Mouse (Mus musculus) stomach, postnatal 0 days (tissue): Measurements from ENCODE around the gene Hist1h3f.

Experiments used
- CTCF ChIP-seq: IDR thresholded peaks from 2 replicates; pipeline ENCODE4 v1.5.1; 2016; ENCODE audit warnings: antibody characterized with exemption, low read depth, mild to moderate bottlenecking, moderate library complexity
- EP300 ChIP-seq: optimal IDR thresholded peaks from 2 replicates; pipeline ENCODE3; 2016; ENCODE audit warnings: antibody characterized with exemption

- TF ChIP-seq CTCF (0 out of 2 replicates have a peak, but pooled peaks have one; percentile 0), EP300 (no peak)
Measured at GRCm38 (mm10) chr13:23571022-23571503, 27.2 kb downstream of the Hist1h3f start, which contains the start of the genes Hist1h2ae and Hist1h2bg.
